Mouse (Mus musculus) adipocyte (in vitro differentiated cells): ENCODE results near the gene Slc2a9.
A peak's percentile ranks its signal among the peaks of the same experiment; 100 is the strongest.

Source experiments
- DNase-seq: peaks from one replicate; pipeline ENCODE4 v3.0.0-alpha.2; 2016; ENCODE audit warnings: low spot score

Gene Slc2a9

DNA sequence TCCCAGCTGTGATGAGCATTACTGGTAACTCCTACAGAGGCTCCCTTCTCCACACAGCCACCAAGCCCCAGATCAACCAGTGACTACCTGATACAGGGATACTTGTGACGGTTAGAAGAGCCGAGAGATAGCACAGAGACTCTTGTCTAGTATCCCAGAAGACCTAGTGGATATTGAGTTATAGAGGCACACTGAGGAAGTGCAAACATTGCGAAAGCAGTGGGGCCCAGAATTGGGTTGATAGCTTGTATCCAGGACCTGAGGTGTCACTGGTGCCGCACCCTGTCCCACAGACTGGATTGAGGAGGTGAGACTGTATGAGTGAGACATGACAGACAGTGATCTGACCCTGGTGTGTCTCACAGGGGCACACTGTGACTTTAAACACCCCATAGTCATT, at the start of gene Slc2a9:
Gene Slc2a9 (minus strand): TSS at position 152 of the 400 bp plus-strand sequence.
- DNase-seq, result no peak

DNA sequence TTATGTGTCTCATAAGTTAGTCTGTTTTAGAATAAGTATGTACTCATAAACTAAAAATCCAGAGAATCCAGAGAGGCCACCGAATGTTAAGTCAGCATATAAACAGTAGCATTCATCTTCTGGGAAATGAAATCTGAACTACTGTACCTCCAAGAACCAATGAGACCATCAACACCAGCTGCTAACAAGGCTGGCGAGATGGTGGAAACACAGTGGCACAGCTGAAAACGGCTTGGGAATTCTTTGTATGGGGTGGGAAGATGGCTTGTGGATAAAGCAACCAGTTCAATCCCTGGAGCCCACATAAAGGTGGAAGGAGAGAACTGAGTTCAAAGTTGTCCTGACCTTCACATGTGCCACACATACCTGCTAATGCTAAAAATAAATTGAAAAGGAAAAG, 49.7 kb upstream of the Slc2a9 start:
- DNase-seq, result no peak

DNA sequence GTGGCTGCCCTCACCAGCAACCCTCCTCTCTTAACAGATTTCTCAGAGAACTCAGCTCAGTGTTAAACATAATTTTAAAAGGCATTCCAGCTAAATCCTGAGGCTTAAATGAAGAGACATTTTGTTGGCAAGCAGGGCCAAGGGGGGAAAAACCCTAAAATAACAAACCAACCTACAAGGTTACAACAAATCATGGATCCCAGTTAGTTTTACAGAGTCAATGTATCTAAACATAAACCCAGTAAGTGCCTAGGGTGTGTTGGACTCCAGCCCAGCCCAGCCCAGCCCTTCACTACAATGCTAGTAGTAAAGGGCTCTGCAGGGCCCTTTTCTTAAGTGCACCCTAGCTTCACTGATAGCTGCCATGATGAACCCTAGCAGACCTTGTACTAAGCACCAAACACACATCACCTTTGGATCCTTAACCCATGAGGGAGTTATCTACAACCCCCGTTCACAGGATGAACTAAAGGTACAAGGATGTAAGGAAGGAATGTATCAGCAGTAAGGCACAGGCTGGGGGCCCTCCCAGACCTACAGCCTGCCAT, 47.4 kb upstream of the Slc2a9 start:
- no peak for DNase-seq

DNA sequence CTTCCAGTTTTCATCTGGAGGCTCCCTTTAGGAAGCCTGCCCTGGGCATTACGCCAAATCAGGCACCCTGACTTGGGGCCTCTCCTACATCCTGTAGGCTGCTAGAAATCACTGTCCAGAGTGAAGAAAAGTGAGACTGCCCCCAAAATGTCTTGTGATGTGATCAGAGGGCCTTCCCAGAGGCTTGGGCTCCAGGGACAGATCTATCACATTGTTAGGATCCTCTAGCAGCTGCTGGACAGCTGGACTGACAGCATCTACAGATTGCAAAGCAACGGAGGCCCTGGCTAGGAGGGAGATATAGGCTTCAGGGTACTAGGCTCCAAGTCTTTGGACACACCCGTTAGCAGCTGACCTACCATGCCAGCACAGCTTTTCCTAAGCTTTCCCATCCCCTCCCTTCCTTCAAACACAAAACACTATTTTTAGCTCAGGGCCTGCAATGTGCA, 46.5 kb upstream of the Slc2a9 start:
- DNase-seq, result peak; percentile 90

DNA sequence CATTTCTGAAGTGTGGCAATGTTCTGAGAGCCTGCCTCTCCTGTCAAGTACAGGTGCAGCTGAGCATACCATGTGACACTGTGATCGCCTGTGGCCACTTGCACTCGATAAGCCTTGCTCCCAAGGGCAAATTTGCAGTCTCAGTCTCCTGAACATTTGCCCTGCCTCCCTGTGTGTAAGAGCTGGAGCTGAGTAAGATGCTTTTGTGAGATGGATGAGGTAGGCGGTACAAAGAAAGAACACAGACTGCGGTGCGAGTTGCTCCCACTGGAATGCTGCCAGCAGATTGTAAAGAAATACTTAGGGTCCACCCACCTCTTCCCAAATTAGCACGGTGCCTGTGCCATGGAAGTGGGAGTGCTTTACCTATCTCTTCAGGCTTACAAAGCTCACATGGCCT, 44.4 kb upstream of the Slc2a9 start:
- no peak for DNase-seq

DNA sequence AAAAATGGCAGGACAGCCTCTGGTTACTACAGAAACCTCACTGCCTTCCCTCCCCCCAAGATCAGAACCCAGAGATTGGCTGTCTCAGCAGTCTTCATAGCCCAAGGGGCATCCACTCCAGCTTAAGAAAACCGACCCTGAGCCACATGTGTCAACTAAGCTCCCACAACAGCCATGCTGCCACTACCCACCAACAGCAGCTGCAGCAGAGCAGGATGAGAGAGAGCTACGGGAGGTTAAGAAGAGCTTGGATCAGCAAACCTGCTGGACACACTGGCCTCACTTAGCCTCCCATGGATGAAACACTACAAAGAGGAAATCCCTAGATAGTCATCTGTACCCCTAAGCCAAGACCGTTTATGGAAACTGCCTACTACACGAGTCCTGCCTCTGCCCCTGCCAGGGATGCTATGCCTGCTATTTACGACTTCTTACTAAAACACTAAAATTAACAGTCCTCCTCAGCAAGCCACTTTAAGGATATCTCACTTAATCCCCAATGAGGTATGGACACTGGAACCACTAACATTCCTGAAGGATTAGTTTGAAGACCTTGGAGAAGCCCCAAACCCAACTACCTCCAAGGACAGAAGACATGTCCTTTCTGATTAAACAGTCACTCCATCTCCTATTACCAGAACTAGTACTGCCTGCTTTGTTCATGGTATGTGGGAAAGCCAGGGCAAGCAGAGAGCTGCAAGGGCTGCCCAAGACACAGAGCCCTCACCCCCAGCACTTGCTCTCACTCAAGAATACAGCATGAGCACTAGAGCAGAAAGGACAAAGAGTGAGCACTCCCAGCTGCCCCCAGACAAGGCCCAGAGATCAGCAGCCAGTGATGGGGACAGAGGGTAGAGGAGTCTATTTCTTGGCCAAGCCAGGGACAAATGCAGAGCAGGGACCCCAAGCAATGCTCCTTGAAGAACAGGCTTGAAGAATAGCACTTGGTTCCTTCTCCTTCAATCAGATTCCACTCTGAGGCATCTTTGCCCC, 41.8 kb upstream of the Slc2a9 start:
- no peak for DNase-seq

DNA sequence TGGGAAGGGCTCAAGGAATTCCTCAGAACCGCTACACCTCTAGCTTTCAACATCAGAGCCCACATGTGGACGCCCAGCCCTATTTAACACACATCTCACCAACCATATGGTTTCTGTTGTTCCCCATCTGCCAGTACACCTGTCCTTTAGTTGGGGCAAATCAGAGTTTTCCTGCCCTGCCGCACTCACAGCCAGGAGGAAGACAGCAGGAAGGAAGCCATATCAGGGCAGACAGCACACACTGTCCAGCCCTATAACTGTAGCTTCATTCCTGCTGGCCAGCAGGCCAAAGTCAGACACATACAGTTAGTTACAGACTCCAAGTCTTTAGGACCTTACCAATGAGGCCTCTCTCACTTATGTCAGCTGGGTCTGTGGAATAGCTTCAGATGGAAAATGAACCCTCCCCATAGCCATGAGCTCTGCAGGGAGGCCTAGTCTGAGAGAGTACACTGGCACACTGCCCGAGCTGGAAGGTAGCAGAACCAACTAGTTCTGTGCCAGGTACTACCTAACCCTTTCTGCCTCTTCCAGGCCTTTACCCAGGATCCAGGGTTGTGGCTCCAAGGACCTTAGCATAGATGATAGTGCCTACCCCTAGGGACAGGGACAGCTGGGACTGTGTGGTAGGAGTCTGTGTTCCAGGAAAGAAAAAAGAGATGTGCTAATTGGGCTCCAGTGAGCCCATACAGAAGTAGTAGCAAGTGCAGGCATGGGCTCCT, 40.7 kb upstream of the Slc2a9 start:
- DNase-seq, result no peak

DNA sequence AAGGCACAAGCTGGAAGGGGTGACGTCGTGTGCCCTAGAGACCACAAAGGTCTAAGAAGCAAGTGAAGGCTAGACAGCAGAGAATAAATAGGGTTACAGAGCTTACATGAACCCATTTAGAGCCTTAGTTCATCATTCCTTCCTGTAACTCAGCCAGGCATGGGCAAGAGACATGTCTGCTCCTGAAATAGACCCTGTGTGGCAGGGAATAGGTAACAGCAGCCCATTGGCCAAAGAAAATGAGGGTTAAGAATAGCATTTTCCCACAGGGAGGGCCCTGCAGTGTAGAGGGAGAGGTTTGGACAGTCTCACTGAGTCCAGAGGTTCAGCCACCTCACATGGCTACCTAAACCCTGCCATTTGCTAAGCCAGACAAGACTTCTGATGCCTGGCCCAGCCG, 38.8 kb upstream of the Slc2a9 start:
- no peak for DNase-seq

DNA sequence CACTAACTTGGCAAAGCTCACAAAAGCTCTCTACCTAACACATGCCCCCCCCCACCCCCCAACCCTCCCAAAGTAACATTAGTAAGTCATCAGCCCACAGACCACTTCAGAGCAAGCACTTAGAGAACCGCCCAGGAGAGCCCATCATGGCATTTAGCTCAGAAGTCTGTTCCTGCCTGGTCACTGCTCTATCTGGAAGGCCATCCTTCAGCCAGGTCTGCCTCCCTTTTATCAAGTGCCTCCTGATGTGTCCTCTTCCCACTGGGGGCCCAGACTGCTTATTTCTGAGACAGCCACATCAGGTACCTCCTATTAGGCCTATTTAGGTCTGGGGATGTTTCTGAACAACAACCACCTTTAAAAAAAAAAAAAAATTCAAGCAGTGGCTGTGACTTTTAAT, 38.0 kb upstream of the Slc2a9 start:
- no peak for DNase-seq

DNA sequence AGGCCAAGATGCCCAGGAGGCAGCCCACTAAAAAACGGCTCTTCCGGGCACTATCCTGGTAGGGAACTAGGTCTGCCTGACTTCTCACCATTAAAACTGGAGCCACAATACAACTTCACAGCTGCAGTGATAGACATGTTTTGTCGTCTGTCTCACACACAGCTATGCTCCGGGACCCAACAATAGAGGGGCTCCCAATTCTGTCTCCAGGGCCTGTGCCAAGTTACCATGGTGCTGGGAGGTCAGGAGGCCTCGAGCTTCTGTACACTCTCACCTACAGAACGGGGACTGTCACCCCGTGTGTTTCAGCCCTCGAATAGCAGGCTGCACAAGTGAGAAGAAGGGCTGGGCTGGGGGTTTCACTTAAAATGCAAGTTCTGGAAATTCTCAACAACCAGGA, 35.6 kb upstream of the Slc2a9 start:
- no peak for DNase-seq

DNA sequence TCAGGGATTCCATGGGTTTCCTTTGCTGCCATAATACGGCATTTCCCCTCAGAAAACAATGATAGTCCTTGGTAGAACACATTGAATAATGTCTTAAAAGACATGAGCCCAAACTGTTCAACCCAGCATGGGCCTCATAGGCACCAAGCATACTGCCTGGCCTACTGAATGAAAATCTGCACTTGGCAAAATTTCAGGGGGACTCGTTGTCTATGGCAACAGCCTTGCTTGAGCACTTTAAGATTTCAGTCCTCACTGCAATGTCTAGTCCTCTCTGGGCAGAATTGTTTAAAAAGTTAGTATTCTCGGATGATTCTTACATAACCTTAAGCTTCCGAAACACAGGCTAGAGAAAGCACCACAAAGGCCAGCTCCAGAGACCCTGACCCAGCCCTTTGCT, 34.9 kb upstream of the Slc2a9 start:
- DNase-seq, result peak; percentile 59

DNA sequence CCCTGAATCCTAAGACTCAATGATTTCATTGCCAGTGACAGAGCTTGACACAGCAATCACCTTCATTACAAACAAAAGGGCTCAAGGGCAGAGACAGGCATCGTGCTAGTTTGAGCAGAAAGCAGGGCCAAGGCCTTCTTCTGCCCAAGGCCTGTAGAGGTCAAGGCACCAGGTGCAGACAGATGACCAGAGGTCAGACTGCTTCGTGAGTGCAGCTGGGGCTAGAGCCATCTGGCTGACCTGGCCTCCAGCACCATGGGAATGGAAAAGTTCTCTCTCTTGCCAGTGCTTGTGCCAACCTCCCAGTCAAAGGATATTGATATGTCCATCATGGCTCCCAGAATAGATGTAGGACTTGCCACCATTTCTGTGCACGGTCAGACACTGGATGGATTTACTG, 33.9 kb upstream of the Slc2a9 start:
- no peak for DNase-seq

DNA sequence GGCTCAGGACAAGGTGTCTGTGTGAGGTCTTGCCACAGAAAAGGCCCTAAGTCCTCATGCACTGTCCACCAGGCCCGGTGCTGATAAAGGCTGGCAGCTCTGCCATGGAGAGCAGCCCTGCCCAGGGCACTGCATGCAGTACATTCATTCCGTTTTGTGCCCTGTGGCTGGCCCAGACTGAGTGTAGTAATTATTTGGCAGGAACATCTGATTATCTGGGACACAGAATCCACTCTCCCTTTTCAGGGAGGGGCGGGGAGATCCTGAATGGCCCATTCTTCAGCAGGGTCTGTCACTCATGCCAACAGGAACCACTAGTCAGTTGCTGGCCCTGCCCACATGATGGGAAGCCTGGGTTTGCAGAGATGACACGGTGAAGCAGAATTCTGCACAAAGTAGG, 29.1 kb upstream of the Slc2a9 start:
- DNase-seq, result peak; percentile 80

DNA sequence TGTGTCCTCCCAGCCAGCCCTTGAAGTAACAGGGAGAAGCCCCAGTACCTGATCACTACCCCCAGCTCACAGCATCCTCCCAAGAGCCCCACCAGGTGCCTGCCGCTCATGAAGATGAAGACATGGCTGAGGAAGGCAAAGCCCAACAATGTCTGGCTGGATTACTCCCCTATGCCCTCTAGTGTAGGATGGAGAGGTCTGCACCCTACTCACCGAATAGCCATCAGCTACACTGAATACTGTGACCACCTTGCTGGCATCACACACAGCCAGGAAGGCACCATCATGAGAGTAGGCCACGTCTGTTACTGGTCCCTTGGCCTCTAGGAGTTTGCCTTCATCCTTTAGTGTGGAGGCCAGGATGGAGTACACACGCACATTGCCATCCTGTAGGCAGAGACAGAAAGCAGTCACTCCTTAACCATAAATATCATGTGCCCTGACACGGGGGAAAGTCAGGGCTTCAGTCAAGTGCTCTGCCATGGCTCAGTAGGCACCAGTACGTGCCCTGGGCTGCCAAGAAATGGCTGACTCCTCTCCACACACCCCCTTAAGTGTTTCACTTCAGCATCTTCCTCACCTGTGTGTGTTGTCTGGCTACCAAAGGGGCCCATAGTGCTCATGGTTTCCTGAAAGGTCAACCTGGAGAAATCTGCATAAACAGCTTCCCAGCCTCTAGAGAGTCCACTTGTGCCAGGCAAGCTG, 26.9 kb upstream of the Slc2a9 start:
- no peak for DNase-seq

DNA sequence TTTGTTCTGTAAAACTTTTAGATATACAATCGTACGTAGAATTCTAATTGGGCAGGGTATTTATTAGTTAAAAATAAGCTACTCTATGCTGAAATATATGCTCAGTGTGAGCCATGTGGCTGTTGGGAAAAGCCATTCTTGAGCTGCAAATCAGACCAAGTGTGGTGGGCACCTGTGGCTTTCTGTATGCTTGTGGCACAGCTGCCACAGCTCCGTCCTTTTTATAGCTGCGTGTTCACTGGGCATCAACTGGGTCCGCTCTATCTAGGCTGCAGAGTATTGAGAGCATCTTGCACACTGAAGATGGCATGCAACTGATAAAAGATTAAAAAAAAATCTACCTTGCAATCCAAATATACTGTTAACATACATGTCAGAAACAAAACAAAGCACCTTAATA, 20.0 kb upstream of the Slc2a9 start:
- no peak for DNase-seq

DNA sequence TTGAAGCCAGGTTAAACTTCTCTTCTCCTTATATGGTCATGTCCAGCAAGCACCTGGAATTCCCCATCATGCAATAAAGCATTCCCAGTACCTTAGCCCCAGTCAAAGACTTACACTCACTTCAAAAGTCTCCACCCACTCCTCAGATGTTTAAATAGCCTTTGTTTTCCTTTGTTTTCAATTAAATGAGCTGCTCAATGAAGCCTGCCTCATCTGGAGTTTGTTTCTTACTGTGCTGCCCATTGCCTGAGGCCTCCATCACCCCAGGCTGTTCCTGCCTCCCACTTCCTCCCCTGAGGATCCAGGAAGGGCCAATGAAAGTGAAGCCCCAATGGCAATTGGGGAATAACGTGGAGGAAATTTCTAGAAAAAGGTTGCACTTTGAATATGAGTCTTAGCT, 17.9 kb upstream of the Slc2a9 start:
- DNase-seq, result no peak

DNA sequence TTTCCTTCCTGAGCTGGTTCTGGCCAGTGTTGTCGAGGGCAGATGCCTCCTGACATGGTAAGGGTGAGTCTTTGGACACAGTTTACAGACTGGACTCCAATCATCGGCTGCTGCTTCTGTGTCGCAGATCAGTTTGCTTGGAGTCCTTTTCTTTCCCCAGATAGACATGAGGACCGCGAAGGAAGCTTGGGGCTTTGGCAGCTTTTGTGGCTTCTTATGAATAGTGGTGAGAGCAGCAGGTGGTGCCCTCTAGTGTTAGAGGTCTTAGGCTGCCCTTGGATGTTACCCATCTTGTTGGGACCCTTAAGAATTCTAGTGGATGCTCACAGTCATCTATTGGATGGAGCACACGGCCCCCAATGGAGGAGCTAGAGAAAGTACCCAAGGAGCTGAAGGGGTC, 13.3 kb upstream of the Slc2a9 start:
- peak; percentile 72 for DNase-seq

DNA sequence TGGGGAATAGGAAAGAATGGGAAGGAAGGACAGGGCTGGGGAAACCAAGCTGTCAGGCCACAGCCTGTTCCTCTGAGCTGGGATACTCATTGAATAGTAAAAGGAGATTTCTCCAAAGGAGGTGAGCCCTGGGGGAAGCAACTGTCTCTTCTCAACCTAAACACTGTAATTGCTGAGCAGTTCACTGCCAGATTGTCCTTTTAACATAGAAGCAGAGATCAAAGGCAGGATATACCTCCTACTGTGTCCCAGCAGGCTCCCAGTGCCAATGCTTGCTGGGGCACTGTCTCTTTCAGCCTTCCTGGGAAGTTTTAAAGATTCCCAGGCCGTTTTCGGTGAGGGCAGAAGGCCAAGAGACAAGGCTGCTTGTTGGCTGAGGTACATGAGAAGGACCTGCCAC, 10.0 kb upstream of the Slc2a9 start:
- DNase-seq, result no peak

DNA sequence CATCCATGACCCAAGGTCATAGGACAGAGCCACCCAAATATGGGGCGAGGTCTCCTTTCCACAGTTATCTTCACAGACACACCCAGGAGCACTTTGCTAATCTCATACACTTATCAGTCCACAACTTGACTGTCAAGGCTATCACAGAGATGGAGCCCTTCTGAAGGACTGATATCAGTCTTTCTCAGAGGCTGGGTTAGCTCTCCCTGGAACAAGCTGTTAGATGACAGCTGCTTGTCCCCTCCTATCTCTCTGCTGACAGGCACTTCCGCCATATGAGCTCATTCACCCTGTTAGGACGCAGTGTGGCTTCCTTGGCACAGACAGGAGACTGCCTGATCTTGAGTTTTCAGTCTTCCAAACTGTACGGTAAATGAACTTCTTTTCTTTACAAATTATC, 6.6 kb upstream of the Slc2a9 start:
- DNase-seq, result no peak

DNA sequence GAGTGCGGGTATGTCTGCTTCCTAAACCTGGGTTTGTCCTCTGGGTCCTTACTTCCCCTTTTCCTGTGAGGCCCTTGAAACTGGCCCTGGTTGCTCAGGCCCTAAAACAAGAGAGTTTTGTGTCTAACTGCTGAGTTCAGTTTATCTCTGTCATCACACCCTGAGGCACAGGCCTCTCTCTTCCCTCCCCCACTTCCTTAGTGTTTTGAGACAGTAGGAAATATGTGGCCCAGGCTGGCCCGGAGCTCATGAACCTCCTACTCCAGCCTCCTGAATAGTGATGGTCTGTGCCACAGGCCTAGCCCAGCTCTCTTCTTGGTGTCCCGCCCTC, 2.5 kb upstream of the Slc2a9 start:
- DNase-seq, result no peak

DNA sequence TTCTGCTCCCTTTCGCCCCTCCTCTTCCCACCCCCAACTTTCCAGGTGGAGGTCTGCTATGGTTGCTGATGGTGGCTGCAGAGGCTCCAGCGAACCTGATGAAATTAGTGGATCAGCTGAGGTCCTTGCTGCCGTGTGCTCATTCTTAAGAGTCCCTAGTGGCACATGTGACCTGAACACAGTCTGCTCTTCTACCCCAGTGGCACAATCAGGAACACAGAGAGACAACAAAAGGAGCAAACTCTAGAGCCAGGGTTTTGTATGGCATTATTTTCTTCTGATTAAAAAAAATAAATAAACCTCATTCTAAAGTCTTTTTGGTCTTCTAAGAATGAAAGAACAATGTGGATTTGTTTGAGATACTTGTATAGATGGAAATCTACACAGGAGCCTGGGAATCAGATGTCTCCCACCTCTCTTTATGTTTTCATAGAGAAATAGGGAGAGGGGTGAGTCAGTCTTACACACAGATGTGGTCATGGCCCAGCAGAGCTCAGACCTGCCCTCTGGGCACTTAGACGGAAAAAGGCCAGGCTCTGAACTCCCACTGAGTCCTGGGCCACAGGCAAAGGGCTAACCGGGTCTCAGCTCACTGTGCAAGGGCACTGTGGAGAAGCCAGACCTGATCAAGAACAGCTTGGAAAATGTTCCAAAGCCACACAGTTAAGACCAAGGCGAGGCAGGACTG, 1.9 kb upstream of the Slc2a9 start:
- no peak for DNase-seq

DNA sequence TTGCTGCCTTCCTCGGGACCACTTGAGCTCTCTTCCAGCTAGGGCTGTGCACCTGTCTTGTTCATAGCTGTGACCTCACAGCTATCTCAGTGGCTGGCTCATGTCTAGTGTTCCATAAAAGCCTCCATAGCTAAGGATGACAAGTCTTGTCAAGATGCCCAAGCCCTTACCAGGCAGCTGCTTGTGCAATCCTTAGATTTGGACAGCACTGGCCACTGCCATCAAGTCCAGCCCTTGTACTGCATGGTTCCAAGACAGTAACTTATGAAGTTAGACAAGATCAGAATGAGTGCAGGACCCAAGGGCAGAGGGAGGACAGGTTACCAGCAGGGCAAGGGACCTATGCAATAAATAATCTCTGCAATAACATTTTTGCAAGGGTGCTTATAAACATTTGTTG, 1.2 kb upstream of the Slc2a9 start:
- peak; percentile 91 for DNase-seq
